Mouse (Mus musculus): ENCODE measurements around the gene Vcp.

DNA sequence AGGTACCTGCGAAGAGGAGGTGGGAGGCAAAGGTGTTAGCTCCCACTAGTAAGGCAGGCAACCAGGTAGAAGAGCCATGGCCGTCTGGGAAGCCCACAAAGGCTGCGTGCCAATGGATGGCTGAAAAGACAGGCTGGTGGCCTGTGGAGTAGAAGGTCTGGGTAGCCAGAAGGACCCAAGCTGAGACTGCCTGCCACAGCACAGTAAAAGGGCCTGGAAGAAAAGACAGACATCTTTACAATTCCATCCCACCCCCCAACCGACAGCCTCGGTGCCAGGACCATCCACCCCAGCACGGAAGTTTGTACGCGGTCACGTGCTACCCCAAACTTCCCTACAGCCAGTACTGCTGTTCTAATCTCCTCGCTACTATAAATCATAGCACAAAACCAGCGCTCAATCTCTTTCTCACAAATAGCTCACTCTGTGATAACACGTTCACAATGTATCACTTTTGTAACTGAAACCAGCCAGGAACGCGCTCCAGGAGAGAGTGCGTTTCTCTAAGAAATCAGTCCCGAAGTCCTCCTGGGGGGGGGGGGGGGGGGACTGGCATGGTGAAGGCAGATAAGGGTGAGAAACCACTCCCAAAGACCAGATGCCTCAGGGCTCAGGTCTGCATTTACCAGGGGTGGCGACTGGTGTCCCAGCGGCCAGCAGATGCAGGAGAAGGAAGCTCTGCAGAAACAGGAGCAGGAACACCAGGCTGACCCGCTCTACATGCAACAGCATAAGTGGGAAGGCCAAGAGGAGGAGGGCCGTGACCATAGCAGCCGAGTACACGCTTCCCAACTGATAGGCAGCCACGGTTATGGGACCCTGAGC lies 19.5 kb upstream of the Vcp start:
- TF ChIP-seq CTCF (IDR thresholded peaks at IDR 0.05; ENCODE audit: low read depth, low read length) (no peak), POLR2AphosphoS5 (IDR thresholded peaks at IDR 0.05; ENCODE audit: insufficient replicate concordance, low read depth, low read length) (no peak), GATA1 (IDR thresholded peaks at IDR 0.05; ENCODE audit: borderline replicate concordance, low read length) (no peak)
